Mouse (Mus musculus): ENCODE data around the gene Ank2.
"Not testable (repeated sequence)": the region's sequence is repeated elsewhere in the genome, so short reads cannot be mapped to it uniquely, and the experiment has no call there.

Ank2 gene

DNA sequence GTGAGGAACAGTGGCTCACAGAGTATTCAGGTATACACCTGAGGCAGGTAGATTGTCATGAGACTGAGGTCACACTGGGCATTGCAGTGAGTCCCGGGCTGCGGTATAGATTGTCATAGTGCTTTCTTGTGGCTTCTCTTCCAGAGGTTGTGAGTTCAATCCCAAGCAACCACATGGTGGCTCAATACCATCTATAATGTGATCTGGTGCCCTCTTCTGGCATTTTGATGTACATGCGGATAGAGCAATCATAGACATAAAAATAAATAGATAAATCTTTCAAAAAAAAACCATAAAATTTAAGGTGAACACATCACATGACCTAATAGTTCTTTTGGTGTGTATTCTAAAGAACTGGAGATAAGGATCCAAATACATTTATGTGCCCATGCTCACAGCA lies 70.6 kb downstream of the Ank2 start:
- in situ Hi-C loops (cut with MboI, MseI), result no loop called here

DNA sequence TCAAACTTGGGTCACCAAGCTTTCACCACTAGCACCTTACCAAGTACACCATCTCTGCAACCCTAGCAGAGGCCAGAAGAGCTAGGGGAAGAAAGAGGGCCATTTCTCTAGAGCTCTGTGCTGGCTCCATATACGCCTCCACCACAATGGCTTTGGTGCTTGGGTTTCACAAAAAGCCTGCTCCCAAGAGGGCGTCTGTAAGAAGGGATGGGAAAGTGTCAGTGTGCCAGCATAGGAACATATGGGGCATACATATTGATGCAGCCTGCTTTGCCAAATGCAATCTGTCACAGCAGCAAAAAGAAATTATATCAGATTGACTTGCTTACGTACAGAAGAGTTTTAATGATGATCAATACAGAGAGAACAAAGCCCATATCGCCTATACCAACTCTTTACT lies 82.2 kb downstream of the Ank2 start:
- in situ Hi-C loops (cut with MboI, MseI), result no loop called here

DNA sequence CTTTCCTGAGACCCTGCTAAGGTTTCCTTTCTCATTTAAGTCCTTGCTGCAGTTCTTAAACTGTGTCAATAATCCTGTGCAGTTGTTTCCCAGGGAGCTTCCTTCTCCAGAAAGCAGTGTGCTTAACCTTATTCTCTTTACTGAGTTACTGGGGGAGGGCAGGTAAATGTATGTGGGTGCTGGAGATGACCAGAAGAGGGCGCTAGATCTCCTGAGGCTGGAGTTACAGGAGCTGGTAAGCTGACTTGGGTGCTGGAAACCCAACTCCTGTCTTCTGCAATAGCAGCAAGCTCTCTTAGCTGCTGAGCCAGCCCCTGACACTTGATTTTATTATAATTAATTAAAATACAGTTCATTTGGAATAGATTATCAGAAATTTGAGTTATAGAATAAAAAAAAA lies 84.7 kb downstream of the Ank2 start:
- in situ Hi-C loops (cut with MboI, MseI), result no loop called here

GRCm38 (mm10) chr3:127408684-127409550 lies 90.2 kb downstream of the Ank2 start:
- in situ Hi-C loops (cut with MboI, MseI), result no loop called here

DNA sequence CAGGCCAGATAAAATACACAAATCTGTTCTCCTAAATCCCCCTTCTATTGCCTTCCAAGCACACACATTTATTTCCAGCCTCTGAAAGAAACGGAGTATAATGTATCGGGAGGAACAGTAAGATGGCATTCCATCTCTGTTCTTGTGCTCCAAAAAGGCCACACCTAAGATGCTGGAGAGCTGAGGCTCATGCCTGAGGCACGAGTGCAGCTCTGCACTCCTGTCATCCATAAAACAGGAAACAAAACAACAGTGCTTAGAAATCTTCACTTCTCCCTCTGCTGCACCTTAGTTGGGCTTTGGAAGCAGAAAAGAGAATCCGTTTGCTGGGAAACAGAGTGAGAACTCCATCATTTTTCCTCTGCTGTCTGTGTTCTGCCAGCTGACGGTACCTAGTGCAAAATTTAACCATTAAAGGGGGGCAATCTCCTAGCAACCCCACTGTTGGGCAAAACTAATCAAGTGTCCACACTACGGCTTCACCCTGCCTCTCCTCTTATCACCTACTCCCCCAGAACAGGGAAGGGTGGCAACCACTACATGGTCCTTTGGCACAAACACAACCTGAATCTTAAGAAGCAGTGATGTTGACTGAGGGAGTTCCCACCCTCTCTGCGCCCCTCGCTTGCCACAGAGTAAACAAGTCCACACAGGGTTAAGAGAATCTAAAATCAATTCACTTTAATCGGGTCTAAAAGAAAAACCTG lies 91.1 kb downstream of the Ank2 start:
- in situ Hi-C loops (cut with MboI, MseI), result no loop called here

DNA sequence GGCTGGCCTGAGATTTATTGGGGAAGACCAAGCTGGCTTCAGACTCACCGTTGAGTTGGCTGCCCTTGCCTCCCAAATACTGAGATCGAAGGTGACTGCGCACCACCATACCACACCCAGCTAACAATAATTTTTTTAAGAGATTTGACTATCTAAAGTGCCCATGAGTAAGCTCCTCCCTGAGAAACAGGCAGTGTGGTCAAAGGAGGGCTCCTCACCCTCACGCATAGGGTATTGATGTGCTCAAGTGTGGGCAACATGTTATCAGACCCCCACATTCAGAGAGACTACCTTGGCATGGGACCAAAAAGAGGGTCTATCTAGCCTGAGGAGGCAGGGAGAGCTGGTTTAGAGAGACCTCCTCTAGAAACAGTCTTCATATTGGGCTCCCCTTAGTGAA lies 92.3 kb downstream of the Ank2 start:
- in situ Hi-C loops (cut with MboI, MseI), result no loop called here

DNA sequence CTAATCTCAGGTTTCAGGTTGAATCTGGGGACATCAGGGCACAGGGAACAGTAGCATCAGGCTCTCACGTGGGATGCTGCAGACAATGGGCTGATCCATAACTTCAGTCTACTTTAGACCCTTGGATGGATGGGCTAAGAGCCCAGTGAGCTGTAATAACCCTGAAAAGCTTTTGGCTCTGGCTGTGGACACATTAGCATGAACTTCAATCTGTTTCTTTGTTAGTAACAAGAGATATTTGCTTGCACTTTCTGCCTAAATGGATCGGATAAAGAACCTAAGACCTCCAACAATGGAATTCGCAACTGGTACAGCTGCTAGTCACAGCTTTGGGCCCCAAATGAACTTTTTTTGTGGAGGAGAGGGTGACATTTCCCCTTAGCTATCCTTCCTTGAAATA lies 94.8 kb downstream of the Ank2 start:
- in situ Hi-C loops (cut with MboI, MseI), result no loop called here

DNA sequence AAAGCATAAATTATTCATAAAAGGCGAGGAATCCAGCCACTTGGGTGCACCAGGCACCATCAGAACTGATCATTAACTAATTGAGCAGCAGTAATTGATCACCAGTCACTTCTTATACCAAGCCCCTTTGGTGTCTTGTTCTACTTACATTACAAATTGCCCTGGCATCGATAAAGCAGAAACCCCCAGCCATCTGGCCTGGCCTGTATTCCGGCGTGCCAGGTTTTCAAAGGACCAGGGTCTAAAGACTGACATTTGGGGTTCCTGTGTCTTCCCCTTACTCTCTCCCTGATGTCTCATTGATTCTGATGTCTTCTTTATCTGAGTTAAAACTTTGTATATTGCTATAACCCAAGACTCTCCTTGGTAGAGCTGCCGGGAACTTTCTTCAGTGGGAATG lies 98.2 kb downstream of the Ank2 start:
- in situ Hi-C loops (cut with MboI, MseI), result no loop called here

- in situ Hi-C loops (cut with MboI, MseI), result not testable (repeated sequence)
These were observed 98.7 kb downstream of the Ank2 start for GRCm38 (mm10) chr3:127400468-127400867.

GRCm38 (mm10) chr3:127397774-127398173 lies 101.4 kb downstream of the Ank2 start:
- in situ Hi-C loops (cut with MboI, MseI), result no loop called here

GRCm38 (mm10) chr3:127395202-127395601 lies 103.9 kb downstream of the Ank2 start:
- in situ Hi-C loops (cut with MboI, MseI), result no loop called here

GRCm38 (mm10) chr3:127387016-127387517 lies 112.1 kb downstream of the Ank2 start:
- in situ Hi-C loops (cut with MboI, MseI), result no loop called here

DNA sequence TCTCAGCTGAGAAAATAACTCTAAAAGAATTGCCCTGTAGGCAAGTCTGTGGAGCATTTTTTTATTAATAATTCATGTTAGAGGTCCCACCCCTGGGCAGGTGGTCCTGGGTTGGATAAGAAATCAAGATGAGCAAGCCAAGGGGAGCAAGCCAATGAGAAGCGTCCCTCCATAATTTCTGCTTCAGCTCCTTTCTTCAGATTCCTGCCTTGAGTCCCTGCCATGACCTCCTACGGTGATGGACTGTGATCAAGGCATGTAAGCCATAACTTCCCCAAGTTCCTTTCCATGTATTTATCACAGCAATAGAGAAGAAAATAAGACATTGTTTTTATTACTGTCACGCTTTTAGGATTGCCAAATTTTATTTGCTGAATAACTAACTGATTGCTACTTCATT lies 115.9 kb downstream of the Ank2 start:
- in situ Hi-C loops (cut with MboI, MseI), result no loop called here

DNA sequence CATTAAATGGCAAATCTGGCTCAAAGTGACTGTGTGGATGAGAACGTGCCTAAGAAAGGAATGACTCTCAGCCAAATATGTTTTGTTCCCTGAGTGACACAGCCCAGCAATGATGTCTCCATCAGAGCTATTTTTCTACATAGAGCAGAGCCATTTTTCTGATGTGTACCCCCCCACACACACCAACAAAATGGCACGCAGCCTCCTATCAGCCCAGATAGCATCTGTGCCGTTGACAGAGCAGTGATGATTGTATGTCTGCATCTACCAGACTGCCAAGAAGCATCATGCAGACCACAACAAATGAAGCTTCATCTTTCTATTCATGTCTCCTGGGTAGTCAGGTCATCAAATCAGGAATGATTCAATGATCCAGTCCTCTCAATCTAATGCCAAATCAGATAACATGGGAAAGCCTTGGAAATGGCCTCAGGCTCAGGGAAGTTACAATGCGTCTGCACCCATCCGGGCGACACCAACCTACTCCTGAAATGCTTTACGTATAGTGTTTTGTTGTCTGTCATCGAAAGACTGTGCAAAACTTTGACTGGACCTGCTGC lies 122.2 kb downstream of the Ank2 start:
- in situ Hi-C loops (cut with MboI, MseI), result no loop called here

DNA sequence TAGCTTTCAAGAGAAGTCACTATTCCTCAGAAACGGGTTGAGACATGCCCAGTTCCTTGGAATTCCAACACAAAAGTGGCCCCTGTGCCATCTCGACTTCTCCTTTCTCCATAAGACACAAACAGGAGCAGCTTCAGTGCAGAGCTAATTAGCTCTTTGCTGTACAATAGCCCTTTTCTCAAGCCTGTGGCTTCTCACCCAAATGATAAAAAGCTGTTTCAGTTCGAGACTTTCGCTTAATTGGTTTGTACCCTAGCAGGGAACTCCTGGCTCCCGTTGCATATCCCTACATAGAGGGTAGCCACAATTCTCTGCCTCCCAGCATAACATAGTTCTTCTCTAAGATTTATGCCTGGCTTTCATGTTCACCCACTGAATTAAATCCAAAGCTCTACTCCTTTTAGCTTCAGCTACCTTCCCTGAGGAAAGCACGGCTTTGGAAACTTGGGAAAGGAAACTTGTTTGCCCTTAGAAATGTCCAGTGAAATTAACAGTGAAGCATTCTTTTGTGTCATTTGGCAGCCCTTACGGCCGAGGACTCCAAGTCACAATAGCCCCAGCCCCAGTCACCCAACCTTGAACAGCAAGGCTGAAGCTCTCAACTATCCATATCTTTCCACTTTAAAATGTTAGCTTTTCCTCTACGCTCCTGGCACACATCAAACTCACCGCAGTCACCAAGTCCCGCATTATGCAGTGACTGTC lies 123.0 kb downstream of the Ank2 start:
- in situ Hi-C loops (cut with MboI, MseI), result no loop called here

DNA sequence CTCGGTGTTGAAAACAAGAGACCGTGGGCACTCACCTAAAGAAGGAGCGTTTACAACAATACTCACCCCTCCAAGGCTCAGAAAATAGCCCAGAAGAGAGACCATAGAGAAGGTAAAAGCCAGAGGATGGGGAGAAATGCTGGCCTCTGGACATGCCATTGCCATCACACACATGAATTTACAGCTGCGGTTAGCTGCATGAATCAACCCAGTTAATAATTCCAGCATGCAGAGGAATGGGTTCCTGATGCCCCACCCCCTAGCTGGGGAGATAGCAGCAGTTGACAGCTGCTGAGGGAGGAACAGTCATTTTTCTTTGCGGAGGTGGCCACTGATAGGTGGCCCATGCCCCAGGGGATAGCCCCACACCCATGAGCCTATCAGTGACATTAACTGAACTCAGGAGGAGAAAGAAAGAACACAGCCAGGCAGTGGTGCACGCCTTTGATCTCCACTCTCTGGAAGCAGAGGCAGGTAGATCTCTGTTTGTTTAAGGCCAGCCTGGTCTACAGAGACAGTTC lies 124.9 kb downstream of the Ank2 start:
- in situ Hi-C loops (cut with MboI, MseI), result no loop called here

DNA sequence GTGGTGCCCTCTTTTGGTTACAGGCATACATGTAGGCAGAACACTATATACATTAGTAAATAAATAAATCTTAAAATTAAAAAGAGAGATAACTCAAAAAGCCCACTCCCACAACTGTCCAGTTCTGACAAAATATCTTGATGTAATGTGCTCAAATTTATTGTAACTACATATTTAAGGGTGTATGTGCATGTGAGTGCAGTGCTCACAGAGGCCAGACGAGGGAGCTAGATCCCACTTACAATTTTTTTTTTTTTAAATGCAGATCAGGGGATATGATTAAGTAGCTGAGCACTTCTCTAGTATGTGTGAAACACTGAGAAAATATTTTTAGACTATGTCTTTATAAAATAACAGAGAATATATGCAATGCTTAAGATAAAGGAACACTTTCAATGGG lies 127.4 kb downstream of the Ank2 start:
- in situ Hi-C loops (cut with MboI, MseI), result no loop called here

DNA sequence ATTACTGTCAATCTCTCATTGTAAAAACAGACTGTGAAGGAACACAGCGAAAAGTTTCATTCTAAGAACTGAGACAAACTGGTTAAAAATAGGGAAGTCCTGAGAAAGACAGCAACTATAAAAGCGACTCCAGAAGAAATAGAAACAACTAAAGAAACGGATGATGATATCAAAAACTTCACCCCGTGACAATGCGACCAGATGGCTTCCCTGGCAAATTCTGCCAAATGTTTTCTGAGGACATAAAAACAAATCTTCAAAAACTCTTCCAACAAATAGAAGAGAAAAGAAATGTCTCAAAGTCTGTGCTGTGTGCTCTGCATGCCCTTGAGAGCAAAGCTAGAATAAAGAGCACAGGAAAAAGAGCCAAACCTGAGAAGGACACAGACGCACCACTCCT lies 129.6 kb downstream of the Ank2 start:
- in situ Hi-C loops (cut with MboI, MseI), result no loop called here

GRCm38 (mm10) chr3:127367450-127367849 lies 131.7 kb downstream of the Ank2 start:
- in situ Hi-C loops (cut with MboI, MseI), result no loop called here

DNA sequence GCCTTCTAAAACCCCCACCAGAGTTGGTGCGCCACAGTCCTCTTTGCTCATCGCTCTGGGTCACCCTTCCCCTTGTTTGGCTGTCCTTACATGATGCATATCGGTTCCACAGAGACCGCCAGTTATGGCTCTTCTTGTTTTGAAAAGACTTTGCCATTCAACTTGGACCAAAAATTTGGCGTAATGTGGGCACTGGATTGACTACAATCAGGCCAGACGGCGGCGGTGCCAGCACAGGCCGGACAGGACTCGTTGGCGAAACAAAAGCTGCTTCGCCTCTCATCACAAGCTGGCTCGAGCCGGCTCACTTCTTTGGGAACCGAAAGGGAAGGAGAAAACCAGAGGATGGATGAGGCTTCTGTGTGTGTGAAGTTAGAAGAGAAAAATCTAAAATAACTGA lies 135.6 kb downstream of the Ank2 start:
- in situ Hi-C loops (cut with MboI, MseI), result no loop called here

DNA sequence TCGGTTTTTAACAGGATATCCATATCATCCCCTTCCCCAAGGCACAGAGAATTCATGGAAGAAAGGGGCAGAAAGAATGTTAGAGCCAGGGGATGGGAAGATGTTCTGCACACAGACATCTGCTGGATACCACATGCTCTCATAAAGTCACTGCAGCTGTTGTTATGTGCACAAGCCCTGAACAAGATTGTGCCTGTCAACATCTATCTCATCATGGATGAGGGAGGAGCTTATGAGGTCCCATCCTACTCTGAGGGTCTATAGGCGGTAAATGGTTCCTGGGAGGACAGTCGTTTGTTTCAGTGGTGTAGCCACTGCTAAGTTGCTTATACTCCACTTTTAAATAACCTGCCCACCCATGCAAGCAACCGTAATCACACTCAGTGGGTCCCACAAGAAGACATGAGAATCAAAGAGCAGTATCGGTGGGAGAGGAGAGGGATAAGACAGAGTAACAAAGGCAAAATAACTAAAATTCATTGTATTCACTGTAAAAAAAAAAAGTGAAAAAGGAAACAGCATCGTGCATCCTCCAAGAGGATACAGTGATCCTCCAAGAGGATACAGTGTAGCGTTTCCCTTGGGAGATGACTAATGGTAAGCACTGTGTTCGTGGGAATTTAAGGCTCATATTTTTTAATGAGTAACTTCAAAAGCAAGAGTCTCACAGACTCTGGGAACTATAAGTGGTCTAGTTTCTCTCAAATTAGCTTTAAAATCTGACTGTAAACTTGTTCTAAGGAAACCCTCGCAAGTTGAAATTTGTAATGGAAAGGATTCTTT lies 136.3 kb downstream of the Ank2 start:
- in situ Hi-C loops (cut with MboI, MseI), result no loop called here
